Mouse (Mus musculus) small intestine, adult 2 months (tissue): ENCODE measurements at regions not wholly inside any gene's neighbourhood (a gene's known extent, or its start where the extent isn't known, plus 50 kb on each side); places are given as distances from the start of the nearest gene placed in this dataset.

Experiments
- CTCF ChIP-seq: fragments of 200-500 bp; IDR thresholded peaks from 2 replicates; pipeline ENCODE4 v1.5.1; 2012; ENCODE audit warnings: low read depth, mild to moderate bottlenecking, control low read depth, inconsistent platforms, low read length, moderate library complexity, mixed read lengths; ENCODE audit not compliant: insufficient replicate concordance, insufficient read length; ENCODE audit errors: extremely low read depth
- POLR2A ChIP-seq: fragments of 200-500 bp; IDR thresholded peaks from 2 replicates; pipeline ENCODE4 v1.6.1; 2012; ENCODE audit warnings: low read depth, mild to moderate bottlenecking, control low read depth, inconsistent platforms, low read length, moderate library complexity

GRCm38 (mm10) chr12:25768644-25769043 lies 646.4 kb downstream of the Rnf144a start:
- TF ChIP-seq POLR2A (no peak), CTCF (no peak)
